Mouse (Mus musculus) frontal cortex, postnatal 14 days (tissue): ENCODE measurements around the gene Tnik.
A peak's percentile ranks its signal among the peaks of the same experiment; 100 is the strongest.

Source experiments
- DNase-seq, 2 experiments: peaks; one replicate each; pipeline ENCODE4 v3.0.0; 2022; ENCODE audit warnings: low spot score in 2 of 2

Gene Tnik

DNA sequence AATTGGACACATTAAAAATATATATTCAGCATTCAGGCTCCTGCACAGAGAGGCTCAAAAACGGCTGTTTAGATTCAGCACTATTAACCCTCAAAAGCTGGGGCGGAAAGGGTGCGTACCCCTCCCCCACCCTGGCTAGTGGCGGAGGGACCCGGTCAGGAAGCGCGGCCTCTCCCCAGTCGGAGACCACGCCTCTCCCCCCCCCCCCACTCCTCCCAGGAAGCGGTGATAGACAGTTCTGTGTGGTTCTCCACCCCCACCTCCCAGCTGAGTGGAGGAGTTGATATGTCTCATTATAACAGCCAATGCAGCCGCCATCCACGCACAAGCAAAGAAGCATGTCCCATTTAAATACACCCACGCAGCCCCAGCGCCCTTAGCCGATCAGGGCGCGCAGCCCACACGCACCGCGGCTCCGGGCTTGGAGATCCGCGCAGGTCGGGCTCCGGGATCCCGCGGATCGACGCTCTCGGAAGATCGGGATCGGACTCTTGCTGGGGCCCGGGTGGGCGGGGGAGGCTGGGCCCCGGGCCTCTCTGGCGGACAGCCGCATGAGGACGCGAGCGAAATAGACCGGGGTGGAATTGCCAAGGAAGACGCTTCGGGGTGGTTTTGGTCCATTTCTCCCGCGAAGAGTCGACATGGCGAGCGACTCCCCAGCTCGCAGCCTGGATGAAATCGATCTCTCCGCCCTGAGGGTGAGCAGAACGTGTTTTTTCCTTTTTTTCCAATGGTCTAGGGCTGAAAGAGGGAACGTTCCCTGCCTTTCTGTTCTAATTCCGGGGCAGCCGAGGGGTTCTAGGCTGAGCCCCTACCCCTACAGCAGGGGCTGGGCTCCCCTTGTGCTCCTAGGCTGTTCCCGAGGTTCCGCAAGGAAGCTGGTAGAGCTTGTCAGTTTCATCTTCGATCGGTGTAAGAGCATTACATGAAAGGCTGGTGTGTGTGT is at the start of gene Tnik:
TSS of gene Tnik (plus strand) at position 213 of the 946 bp plus-strand sequence.
- peak; percentile 84 to 88 for DNase-seq

DNA sequence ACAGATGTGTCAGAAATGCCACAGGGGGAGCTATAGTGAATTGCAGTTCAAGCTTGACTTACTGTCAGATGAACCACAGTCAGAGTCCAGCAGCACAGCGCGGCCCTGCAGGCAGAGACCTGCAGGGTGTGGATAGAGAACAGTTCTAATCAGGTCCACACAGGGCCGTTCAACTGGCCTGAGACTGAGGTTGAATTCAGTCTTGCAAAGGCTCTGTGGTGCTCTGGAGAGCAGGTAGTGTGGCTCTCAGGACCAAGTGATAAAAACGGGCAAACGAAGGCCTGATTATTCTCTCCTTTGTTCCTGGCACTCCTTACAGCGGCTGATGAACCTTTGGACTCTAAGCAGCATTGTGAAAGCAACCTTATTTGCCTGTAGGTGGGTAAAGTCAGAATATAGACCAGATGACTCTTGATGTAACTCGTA is 48.1 kb upstream of the Tnik start:
- DNase-seq, result no peak

DNA sequence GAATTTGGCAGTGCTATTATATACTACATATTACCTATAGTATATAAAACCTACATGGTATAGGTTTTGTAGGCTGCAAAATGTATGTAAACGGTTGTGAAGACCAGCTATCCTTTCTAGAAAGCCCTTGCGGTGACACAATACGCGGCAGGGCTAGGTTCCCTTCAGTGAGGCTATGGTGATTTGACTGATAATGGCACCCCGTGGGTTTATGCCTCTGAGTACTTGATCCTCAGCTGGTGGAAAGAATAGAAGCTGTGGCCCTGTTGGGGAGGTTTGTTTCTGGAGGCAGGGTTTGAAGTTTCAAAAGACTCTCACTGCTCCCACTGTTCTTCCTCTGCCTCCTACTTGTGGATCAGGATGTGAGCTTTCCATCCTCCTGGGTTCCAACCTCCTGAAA is 46.0 kb upstream of the Tnik start:
- DNase-seq, result no peak

DNA sequence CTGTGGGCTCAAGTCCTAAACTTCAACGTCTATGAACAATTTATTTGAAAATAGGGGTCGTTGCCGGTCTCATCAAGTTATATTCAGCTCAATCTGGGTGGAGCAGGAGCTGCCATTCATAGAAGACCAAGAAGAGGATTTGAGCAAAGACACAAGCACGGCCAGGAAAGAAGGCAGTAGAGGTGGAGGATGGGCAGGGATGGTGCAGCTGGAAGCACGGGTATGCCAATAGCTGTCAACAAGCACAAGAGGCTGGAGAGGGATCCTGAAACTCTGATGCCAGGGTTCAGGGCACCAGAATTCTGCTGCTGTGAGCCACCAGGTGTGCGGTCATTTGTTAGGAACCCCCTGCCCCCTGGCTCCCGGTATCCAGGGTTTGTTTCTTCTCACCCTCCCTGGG is 43.5 kb upstream of the Tnik start:
- DNase-seq, result no peak

DNA sequence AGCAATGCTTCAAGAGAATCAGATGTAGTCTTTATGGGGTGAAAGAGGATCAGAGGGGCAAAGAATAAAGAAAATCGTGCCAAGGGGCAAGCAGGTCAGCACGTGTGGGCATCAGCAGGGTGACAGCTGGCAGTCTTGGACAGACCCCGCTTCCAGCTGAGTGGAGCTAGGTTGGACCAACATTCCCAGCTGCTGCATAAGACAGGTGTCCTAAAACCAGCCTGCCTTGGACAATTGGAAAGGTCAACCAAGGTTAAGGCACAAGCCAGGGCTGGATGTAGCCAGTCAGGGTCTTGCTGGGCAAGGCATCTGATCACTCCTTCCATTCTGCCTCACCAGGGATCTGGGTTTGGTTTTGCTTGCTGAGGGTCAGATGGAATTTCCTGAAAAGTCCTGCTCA is 43.0 kb upstream of the Tnik start:
- no peak for DNase-seq

DNA sequence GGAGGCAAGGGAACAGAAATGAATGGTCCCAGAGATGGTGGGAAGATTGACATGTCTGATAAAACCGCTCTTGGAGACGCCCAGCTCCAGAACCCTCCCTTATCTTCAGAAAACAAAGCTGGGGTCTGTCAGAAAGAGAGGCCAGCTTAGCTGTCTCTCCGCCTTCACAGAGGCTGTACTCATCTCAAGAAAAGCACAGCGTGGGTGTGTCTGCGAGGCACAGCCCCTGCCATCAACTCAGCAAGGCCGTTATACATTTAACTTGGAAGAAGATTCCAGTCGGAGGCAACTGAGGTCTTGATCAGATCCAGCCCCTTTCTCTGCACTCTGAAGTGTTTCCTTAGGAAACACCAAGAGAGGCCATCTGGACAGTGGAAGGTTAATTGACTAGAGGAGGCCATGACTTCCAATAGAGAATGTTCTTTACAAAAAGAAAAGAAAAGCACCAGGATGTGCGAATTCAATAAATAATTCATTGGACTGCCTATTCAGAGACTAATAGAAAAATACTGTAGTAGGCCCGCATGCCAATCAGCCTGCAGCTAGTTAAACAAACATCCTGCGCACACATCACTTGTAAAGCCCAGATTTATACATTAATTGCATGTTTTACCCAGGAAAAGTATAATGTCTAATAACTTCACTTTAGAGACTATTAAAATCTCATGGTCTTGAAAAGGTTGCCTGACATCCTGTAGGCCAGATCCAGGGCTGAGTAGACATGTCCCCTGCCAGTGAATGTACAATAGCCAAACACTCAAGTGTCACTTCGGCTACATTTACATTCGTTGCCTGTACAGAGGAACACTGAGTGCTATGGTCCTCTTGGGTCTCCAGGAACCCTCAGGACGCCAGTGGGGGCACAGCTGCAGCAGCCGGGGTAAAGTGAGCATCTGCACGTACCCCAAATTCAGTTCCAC is 38.3 kb upstream of the Tnik start:
- DNase-seq, result no peak

DNA sequence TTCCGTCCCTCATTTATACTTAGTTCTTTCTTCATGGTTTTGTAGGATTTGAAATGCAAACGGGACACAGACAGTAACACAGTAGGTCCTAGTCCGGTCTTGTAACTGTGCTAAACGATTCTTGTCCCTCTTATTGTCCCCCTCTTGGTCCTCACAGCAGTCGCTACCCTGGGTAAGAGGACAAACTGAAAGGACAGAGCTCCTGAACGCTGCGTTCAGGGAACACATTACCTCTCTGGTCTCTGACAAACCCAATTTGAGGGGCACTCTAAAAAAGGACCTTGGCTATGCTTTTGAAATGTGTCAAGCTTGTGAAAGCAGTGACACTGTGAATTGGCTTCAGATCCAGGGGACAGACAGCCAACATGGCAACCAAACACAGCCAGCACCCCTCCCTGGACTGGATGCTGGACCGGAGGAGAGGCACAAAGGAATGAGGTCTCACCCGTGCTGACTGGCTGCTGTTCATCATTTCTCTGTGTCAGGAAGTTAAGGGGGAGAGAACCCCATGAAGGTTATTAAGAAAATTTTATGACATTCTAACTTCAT is 37.6 kb upstream of the Tnik start:
- DNase-seq, result no peak

DNA sequence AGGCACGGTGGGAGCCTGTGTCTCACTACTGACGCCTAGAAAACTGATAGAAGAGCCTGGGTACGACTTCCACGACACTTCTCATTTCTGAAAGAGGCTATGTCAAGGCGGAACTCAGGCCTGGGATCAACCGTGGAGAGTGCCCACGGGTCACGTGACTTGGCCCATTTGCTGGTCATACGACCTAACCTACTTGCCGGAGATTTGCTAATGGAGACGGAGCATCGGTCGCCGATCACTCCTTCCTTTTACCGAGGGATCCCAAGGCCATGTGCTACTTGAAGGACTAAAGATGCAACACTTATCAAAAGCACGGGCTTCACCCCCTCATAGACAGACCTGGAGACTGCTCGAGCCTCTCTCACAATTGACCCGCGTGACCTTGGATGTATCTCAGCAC is 36.8 kb upstream of the Tnik start:
- DNase-seq, result no peak

DNA sequence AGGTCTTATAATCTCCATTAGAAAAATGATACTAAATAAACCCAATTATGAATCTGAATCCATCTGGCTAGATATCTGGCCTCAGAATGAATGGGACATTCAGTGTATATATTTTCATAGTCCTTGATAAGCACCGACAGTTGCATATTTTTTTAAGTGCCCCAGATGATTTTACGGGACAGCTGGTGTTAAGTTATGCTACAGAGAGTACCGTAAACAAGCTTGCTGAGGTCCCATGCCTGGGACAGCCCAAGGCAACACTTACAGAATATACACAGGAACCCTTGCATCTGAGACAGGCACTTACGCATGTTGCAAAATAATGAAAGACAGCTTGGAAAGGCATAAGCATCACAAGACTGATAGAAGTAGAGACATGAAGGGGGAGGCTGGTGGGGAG is 34.1 kb upstream of the Tnik start:
- DNase-seq, result no peak

DNA sequence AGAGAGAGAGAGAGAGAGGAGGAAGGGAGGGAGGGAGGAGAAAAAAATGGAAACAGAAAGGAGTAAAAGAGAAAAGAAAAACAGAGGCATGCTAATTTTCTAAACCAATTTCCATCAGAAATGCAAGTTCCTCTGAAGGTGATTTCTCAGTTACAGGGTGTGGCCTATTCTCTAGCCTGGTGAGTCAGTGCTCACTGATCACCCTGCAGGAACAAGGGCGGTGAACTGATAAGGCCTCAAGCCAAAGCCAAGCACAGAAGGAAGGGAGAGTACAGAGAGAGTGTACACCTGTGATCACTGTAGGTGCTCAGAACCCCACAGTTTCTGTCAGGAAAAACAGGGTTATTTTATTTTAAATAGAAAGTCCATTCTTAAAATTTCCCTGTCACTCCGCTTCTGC is 33.5 kb upstream of the Tnik start:
- no peak for DNase-seq

DNA sequence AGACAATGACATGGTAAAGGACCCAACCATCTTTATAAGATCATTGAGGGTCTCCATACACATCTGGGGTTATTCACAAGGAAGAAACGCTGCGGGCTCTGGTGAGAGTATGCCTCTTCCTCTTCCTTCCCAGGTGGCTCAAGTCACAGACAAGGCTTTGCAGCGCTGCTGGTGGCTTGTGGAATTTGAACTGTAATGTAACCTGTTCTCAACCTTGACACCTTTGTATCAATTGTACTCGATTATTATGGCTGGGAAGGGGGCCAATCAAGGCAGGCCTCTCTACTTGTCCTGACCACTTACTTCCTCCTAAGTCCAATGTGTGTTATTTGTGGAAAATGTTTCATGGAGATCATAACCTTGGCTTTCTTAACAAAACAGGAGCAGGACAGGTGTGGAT is 30.1 kb upstream of the Tnik start:
- no peak for DNase-seq

DNA sequence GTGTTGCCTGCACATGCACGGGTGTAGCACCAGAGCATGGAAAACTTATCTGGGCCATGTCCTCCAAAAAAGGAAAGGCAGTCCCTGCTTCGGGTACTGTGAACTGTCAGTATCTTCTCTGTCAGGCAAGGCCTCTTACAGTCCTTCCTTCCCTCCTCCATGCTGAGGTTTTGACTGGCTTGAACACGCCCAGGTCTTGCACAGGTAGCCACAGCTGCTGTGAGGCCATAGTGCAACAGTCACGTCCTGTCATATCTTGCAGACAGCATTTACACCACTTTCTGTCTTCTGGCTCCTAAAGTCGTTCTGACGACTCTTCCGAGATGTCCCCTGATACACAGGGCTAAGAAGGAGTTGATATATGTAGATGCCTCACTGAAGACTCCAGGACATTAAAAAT is 28.8 kb upstream of the Tnik start:
- DNase-seq, result no peak

DNA sequence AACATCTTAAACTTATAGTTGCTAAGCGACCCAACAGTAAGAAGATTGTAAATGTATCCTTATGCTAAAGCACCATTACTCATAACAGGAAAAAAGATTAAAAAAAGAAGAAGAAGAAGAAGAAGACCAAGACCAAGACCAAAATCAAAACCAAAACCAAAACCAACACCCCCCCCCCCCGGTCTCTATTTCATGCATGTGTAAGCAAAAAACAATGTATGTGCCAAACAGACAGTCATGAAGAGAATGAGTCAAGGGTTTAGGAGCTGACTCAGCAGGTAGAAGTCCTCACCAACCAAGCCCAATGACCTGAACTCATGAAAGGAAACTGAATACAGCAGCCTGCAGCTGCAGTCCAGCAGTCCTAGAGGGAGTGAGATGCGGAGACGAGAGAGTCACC is 26.3 kb upstream of the Tnik start:
- DNase-seq, result no peak

DNA sequence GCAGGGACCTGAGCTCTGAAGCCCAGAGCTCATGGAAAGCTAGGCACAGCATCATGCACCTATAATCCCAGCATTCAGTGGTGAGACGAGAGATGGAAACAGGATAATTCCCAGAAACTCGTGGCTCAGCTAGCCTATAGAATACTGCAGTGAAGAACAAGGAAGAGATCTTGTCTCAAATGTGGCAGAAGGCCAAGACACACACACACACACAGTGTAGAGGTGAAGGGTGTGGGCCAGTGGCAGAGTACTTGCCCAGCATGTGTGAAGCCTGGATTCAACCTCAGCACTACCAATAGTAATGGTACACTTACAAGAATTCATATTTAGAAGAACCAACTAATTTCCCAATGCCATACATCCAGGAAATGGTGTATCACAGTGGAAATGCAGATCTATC is 24.9 kb upstream of the Tnik start:
- DNase-seq, result no peak

DNA sequence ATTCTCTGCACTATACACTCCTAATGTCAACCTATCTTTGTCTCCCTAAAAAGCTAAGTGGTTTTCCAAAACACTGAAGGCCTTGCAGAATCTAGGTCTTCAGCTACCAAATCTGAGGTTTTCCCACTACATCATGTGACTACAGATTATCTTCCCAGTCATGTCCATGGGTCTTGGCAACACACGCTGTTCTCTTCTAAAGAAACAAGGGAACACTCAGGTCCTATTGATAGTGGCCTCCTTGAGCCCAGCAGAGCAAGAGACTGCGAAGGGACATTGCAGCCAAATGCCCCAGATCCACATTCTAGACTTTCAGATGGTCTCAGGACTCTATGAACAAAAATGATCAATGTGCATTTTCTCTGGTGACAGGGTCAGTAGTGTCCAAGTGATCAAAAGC is 20.5 kb upstream of the Tnik start:
- DNase-seq, result no peak

DNA sequence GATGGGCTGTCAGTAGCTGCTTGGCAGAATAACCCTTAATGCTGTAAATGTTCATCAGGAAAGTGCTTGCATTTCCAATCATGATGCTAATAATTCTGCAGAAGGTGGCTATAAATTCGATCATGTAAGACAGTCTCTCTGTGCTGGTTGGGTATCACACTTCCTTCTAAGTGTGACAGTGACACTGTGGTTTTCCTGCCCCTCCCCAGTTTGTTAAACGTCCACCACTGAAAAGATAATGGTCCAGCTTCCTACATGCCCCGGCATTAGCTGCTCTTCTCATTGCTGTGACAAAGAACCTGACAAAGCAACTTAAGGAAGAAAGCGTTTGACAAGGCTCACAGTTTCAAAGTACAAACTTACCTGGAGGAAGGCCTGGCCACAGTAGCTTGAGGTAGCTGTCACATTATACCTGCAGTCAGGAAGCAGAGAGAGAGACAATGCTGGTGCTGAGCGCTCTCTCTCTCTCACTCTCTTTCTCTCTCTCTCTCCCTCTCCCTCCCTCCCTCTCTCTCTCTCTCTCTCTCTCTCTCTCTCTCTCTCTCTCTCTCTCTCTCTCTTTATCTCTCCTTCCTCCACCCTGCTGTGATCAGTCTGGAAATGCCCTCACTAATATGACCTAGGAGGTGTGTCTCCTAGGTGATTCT is 18.6 kb upstream of the Tnik start:
- no peak for DNase-seq

DNA sequence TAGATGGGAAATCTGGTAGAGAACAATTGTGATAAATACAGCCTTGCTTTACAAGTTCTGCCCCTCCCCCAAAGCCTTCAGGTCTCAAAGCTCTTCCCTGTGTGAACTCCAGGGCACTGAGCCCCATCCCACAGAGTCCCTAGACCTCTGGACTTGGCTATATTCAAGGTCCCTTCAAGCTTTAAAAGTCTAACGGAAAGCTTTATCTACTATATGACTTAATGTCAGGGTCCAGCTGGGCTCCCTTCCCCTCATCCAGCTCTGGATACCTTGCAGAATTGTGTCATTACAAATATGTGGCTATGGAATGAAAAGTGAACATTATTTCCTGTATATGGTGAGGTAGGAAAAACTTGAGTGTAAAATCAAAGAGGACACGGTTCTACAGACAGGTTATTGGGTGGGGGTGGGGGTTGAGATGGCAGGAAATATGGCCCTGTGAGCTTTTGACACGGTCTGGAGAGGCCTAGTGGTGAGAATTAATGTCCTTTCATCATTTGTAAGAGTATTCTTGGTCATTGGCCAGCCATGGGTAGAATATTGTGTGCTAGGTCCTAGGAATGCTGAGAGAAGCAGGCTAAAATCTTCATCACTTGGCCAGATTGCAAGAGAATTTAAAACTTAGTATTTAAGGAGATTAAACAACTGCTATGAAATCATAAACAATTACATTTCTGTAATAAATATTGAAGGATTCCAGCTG is 14.6 kb upstream of the Tnik start:
- no peak for DNase-seq

DNA sequence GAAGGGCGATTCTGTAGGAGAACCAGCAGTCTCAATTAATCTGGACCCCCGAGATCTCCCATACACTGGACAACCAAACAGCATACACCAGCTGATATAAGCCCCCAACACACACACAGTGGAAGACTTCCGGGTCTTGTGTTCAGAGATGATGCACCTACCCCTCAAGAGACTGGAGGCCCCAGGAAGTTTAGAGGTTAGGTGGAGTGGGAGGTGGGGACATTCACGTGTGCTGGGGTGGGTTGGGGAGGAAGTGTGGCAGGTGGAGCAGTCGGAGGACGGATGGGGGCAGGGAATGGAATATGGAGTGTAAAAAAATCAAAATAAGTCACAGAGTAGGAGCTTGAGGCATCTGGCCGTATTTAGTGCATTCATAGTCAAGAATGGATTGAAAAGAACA is 7.3 kb upstream of the Tnik start:
- DNase-seq, result no peak

DNA sequence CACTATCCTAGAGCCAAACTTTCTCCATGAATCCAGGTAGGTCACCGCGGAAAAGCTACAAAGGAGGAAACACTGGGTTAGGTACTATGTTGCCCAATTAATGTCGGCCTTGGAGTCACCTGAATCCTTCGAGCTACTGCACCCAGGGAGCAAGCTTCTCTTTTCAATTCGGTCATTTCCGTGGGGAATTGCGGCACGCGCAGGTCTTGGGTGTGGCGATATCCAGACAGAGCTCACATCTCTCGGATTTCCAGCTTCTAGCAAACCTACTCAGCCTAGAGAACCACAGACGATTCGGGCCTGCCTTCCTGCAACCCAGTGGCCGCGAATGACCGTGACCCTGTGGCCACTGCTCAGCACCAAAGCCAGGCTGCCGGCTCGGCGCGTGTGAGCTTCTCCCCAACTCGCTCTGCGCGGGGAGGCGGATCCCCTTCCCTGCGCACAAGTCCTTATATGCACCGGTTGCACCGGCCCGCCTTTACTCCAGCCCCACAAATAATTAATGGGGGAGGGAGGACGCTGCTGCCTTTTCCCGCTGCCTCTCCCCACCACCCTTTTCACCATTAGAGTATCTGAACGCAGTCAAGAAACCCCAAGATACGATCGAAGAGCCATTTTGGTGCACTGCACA is 528 bp upstream of the Tnik start:
- DNase-seq, result peak; percentile 55 to 56

DNA sequence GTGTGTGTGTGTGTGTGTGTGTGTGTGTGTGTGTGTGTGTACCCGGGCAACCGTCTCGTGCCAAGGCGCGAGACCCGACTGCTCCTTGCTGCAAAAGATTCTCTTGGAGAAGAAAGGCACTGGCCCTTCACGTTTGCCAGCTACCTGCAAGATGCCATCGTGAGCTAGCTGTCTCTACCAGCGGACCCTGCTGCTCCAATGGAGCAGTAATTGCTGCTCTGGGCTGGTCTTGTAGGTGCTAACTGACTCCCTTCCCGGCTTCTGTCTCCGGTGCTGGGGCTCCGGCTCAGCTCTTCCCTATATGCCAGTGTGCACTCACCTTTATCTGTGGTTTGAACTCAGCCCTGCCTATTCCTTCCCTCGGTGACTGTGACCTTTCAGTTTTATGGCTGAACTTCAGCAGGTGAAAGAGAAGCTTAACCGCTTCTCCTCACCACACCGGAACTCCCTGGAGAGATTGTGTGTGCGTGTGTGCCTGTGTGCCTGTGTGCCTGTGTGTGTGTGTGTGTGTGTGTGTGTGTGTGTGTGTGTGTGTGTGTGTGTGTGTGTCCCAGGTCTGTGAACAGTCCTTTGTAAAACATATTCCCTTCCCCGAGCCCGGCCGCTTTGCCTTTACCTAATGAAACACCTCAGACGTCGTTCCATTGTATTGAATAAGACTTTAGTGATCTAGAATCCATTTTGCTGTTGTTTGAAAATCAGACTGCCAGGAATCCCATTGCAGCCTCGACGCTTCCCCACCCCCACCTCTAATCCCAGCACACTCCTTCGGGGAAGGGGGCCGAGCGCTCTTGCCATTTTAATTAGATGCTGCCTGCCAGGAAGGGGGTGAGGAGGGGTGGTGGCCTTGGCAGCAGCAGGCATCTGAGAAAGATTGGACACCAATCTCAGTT is 1.2 kb downstream of the Tnik start:
- peak; percentile 33 to 36 for DNase-seq
